Mouse (Mus musculus) neural tube, embryonic 14.5 days (tissue): Measurements from ENCODE around the gene Gcnt3. TPM values are rescaled to one million over a fixed set of nuclear protein-coding genes. Genes with fewer than 3 reads are reported as not detected.
A peak's percentile ranks its signal among the peaks of the same experiment; 100 is the strongest.

Experiments
- ATAC-seq: fragments of 200-750 bp; cut with Nextera tagmentation; 2 replicates; pipeline ENCODE4 v1.8.0; 2017; ENCODE audit warnings: low read depth, mild to moderate bottlenecking, moderate TSS enrichment, moderate library complexity
- H3K27ac ChIP-seq: fragments of 300-500 bp; sonication (generic); 2 replicates; pipeline ENCODE4 v1.5.1; 2014; ENCODE audit warnings: low read depth, mild to moderate bottlenecking, control low read depth, low read length, moderate library complexity, mixed read lengths
- H3K27me3 ChIP-seq: fragments of 300-500 bp; sonication (generic); 2 replicates; pipeline ENCODE4 v1.6.1; 2014; ENCODE audit warnings: low read length; ENCODE audit not compliant: control insufficient read depth, insufficient read depth
- H3K36me3 ChIP-seq: fragments of 300-500 bp; sonication (generic); 2 replicates; pipeline ENCODE4 v1.6.1; 2014; ENCODE audit warnings: low read length, mixed read lengths; ENCODE audit not compliant: control insufficient read depth, insufficient read depth
- H3K4me1 ChIP-seq: fragments of 300-500 bp; sonication (generic); 2 replicates; pipeline ENCODE4 v1.6.1; 2014; ENCODE audit warnings: low read length; ENCODE audit not compliant: control insufficient read depth, insufficient read depth
- H3K4me2 ChIP-seq: fragments of 300-500 bp; sonication (generic); 2 replicates; pipeline ENCODE4 v1.6.1; 2014; ENCODE audit warnings: mild to moderate bottlenecking, low read depth, low read length, control low read depth
- H3K4me3 ChIP-seq: fragments of 300-500 bp; sonication (generic); 2 replicates; pipeline ENCODE4 v1.5.1; 2014; ENCODE audit warnings: low read depth, low read length, control low read depth, mixed read lengths
- H3K9ac ChIP-seq: fragments of 300-500 bp; sonication (generic); replicated peaks from 2 replicates; pipeline ENCODE4 v1.6.1; 2014; ENCODE audit warnings: low read depth, mild to moderate bottlenecking, control low read depth, low read length, mixed read lengths
- H3K9me3 ChIP-seq: fragments of 300-500 bp; sonication (generic); 2 replicates; pipeline ENCODE4 v1.6.1; 2016; ENCODE audit warnings: low read length; ENCODE audit not compliant: control insufficient read depth
- WGBS: fragments of 180-500 bp; shearing (Covaris S2); extraction: QIAGEN DNeasy Blood & Tissue Kit; methylation state at CpG from one replicate; pipeline ENCODE4 v1.1.7; 2014; 5-methylcytosine and 5-hydroxymethylcytosine counted together
- polyA plus RNA-seq: library from polyadenylated mRNA; unstranded; fragments of >200 nt; fragmentation: Nextera tagmentation; extraction: Ambion mirVana; gene quantifications from 2 replicates; pipeline ENCODE4 v1.2.1, GENCODE M21; 2014

Gcnt3 gene
- polyA plus RNA-seq, 1 experiment from 2014 or later, result not detected

DNA sequence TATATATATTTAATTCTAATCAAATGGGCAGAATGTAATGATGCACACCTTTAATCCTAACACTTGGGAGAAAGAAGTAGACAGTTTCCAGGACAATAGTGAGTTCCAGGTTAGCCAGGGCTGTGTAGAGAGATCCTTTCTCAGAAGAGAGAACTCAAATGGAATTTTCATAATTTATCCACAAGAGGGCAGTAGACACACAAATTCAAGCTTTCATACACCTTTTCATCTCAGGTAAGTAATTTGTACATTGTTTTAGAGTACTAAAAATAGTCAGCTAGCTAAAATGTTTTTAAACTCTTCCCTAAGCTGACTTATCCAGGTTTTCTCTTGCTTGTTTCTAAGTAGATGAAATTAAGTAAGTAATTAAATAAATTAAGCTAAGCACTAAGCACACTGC lies 19.0 kb downstream of the Gcnt3 start:
- Histone ChIP-seq H3K4me3 (no peak overlapping the region), H3K27ac (no peak overlapping the region), H3K9ac (no peak overlapping the region), H3K27me3 (no peaks in the 10 kb centered on the region), H3K36me3 (peaks cover 14% of the 10 kb centered on the region; the same call in 1 of the 2 replicates), H3K9me3 (no peaks in the 10 kb centered on the region), H3K4me2 (no peak overlapping the region), H3K4me1 (peaks cover 3% of the 10 kb centered on the region)
- no peak for ATAC-seq

DNA sequence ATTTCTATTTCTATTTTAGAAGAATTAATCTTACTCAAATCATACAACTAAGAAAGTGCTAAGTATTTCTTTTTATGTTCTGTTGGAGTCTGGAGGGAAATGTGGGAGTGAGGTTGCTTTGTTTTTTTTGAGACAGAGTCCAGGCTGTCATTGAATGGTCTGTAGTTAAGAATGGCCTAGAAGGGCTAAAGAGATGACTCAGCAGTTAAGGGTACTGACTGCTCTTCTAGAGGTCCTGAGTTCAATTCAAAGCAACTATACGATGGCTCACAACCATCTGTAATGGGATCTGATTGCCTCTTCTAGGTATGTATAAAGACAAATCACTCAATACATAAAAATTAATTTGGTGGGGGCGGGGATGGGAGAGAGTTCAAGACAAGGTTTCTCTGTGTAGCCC lies 22.3 kb downstream of the Gcnt3 start:
- Histone ChIP-seq H3K4me2 (no peak overlapping the region), H3K27me3 (no peaks in the 10 kb centered on the region), H3K27ac (no peak overlapping the region), H3K4me3 (no peak overlapping the region), H3K4me1 (peaks cover 10% of the 10 kb centered on the region), H3K9me3 (no peaks in the 10 kb centered on the region), H3K9ac (no peak overlapping the region), H3K36me3 (peaks cover 14% of the 10 kb centered on the region; the same call in 1 of the 2 replicates)
- 98% methylated on average over 2 of the region's 2 CpGs for WGBS
- no peak for ATAC-seq

DNA sequence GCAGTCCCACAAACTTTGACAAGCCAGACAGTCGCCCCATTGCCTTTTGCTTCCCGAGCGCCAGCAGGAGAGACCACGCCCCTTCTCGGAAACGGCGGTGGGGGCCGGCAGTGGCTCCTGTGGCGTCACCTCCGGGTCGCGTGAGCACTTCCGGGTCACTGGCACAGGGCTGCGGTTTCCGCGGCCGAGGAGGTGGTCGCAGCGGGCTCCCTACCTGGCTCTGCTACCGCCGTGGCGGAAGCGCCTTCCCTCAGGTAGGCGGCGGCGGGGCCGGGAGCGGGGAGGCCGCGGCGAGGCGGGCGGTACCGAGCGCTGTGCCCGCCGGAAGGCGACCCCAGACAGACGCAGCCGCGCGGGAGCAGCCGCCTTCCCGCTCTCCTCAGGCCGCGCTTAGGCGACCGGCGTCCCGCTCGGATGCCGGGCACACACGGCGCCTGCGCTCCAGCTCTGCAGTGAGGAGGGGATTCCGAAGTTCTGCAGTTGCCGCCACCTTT lies 25.4 kb downstream of the Gcnt3 start, which contains the start of gene Gtf2a2:
Gene Gtf2a2 (plus strand): TSS at position 143 of the 494 bp plus-strand sequence.
- peak within 1 kb of the TSS; percentile 81 for H3K27ac ChIP-seq
- WGBS, result 0% methylated on average over 56 of the region's 57 CpGs
- no peaks in the 10 kb centered on the region for H3K27me3 ChIP-seq
- H3K9ac ChIP-seq, result peak within 1 kb of the TSS; percentile 80
- peaks cover 10% of the 10 kb centered on the region for H3K4me1 ChIP-seq
- H3K9me3 ChIP-seq, result no peaks in the 10 kb centered on the region
- ATAC-seq, result peak; percentile 97
- peak within 1 kb of the TSS; percentile 73 for H3K4me2 ChIP-seq
- H3K36me3 ChIP-seq, result peaks cover 29% of the 10 kb centered on the region
- peak within 1 kb of the TSS; percentile 55 for H3K4me3 ChIP-seq

DNA sequence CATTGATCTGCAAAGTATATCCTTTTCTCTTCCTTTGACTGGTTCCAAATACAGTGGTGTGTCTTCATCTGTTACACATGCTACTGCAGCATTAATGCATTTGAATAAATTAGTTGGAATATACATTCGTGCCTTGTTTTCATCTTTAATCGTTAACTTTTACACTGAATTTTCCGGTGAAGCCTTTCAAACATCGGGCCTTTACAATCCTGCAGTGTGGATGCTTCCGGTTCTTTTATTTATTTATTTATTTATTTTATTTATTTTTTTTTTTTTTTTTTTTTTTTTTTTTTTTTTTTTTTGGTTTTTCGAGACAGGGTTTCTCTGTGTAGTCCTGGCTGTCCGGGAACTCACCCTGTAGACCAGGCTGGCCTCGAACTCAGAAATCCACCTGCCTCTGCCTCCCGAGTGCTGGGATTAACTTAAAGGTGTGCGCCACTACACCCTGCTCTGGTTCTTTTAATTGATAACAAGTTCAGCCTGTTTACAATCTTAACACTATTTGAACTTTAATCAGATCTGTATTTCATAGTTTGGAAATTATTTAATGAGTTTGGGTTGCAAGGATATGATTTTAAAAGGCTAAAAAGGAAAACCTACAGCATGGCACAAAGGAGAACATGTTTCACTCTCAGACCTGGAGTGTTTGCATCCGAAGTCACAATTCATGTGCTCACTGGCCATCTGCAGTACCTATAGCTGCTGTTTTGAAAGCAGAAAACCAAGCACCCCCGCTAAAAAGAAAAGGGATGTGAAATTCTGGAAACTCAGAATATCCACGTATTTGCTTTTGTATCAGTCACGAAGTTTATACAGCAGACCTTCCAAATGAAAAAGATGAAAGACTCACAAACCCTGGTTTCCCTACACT lies 26.1 kb downstream of the Gcnt3 start:
- WGBS, result 67% methylated on average over 14 of the region's 14 CpGs
- peak overlapping the region; percentile 54 for H3K4me2 ChIP-seq
- H3K4me3 ChIP-seq, result peak overlapping the region; percentile 55
- H3K27me3 ChIP-seq, result no peaks in the 10 kb centered on the region
- ATAC-seq, result peak; percentile 31; the same call in 1 of the 2 replicates
- H3K27ac ChIP-seq, result 0 out of 2 replicates have a peak overlapping the region, but pooled peaks have one; percentile 44
- H3K9me3 ChIP-seq, result no peaks in the 10 kb centered on the region
- peaks cover 10% of the 10 kb centered on the region for H3K4me1 ChIP-seq
- H3K36me3 ChIP-seq, result peaks cover 30% of the 10 kb centered on the region
- peak overlapping the region; percentile 80; the same call in 1 of the 2 replicates for H3K9ac ChIP-seq

DNA sequence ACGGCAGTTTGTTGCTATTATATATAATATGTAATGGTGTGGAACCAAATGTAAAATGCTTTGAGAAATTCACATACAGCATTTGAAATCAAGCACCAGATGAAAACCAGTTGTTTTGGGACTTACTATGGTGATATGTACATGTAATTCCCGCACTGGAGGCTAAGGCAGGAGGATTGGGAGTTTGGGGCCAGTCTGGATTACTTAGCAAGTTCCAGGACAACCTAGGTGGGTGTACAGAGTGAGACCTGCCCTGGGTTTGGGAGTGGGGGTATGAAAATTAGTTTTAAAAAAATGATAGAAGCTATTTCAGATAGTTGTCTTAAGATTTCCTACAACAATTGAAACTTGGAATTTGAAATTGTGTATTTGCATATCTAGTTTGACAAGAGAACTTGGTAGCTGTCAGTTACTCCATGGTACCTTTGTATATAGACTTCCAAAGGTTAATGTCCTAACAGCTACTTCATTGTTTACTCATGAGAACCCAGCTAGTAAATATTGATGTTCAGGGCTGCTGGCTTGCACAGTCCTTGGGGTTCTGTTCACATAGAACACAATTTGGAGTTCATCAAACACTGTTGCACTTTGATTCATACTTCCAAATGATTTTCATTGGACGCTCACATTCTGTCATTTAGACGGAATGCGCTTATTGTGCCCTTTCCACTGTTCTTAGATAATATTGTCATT lies 27.0 kb downstream of the Gcnt3 start:
- Histone ChIP-seq H3K36me3 (peaks cover 27% of the 10 kb centered on the region), H3K4me1 (peaks cover 10% of the 10 kb centered on the region), H3K27me3 (no peaks in the 10 kb centered on the region), H3K27ac (no peak overlapping the region), H3K4me2 (no peak overlapping the region), H3K9me3 (no peaks in the 10 kb centered on the region), H3K9ac (no peak overlapping the region), H3K4me3 (no peak overlapping the region)
- WGBS, result 97% methylated on average over 5 of the region's 5 CpGs
- ATAC-seq, result no peak

DNA sequence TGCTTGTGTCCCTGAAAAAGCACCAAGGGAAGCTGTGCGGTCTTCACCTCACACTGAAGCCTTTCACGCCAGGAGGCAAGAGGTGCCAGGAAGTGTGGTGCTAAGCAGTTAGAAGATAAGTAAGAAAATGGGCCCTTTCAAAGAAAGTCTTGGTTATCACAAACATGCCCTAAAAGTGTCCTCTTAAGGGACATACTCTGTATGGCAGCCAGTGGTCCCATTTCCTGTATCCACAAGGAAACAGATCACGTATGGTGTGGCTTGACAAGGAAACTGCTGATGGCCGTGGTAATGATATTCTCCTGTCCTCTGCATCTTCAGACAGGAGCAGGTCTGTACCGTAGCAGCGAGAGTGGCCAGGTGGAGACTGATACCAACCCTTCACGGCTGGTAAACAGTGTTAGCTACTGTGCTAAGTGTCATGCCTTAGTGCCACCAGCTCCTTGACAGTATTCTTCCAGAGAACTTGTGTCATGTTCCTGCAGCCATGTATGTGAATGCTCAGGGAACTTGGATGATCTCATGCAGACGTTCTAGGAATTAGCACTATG lies 28.1 kb downstream of the Gcnt3 start:
- Histone ChIP-seq H3K9ac (no peak overlapping the region), H3K4me3 (no peak overlapping the region), H3K9me3 (no peaks in the 10 kb centered on the region), H3K4me1 (peaks cover 10% of the 10 kb centered on the region), H3K27me3 (no peaks in the 10 kb centered on the region), H3K36me3 (peaks cover 27% of the 10 kb centered on the region), H3K4me2 (no peak overlapping the region), H3K27ac (no peak overlapping the region)
- 90% methylated on average over 8 of the region's 8 CpGs for WGBS
- ATAC-seq, result no peak

DNA sequence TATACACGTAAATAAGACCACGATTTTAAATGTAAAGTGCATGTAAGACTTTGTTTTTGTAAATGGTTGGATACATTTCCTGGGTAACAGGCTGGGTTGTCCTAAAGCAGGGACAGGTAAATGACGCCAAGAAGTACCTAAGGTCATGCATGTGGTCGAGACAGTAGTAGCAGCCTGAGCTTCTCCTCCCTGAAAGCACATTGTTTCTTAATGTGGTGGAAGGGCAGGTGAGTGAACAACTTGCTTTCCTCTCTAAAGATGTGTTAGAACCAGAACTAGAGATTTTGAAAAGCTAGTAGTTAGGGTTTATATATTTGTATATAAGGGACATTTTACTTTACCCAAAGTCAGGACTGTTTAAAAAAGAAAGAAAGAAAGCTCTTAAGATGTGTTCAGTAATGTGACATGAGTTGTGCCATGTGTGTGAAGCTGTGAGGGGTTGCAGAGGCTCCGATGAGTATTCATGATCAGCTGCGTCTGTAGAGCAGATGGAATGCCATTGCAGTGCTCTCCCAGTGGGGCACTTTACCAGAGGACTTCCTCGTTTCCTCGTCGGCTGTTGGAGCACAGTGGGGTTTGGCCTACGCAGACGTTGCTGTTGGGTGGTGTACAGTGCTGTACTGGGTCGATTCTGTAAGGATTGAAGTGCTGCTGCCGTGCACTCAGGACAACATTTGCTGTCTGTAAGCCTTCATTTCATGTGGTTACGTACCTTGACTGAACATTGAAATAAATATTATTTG lies 30.2 kb downstream of the Gcnt3 start:
- Histone ChIP-seq H3K27ac (no peak overlapping the region), H3K4me2 (no peak overlapping the region), H3K27me3 (no peaks in the 10 kb centered on the region), H3K9ac (no peak overlapping the region), H3K36me3 (peaks cover 43% of the 10 kb centered on the region), H3K4me1 (no peaks in the 10 kb centered on the region), H3K4me3 (no peak overlapping the region), H3K9me3 (no peaks in the 10 kb centered on the region)
- no peak for ATAC-seq
- 74% methylated on average over 14 of the region's 14 CpGs for WGBS

DNA sequence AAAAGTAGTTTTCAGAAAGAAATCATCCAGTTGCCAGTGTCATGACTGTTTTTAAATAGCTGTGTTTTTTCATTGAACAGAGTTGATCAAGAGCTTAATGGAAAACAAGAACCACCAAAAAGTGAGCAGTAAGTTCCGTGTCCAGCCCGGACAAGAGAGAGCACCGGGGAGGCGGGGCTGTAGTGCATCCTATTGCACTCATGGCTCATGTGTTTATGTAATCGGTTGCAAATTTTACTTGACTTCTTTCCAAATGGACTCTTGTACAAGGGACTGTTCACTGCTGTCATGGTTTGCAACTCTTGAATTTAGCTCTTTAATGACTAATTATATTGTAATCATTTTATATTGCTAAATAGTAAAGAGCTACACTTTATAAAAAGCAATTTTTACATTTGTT lies 30.9 kb downstream of the Gcnt3 start:
- Histone ChIP-seq H3K36me3 (peaks cover 46% of the 10 kb centered on the region), H3K4me1 (no peaks in the 10 kb centered on the region), H3K27ac (no peak overlapping the region), H3K4me3 (no peak overlapping the region), H3K9ac (no peak overlapping the region), H3K27me3 (no peaks in the 10 kb centered on the region), H3K4me2 (no peak overlapping the region), H3K9me3 (no peaks in the 10 kb centered on the region)
- ATAC-seq, result no peak
- WGBS, result 93% methylated on average over 5 of the region's 5 CpGs
